Mouse (Mus musculus): ENCODE results near the gene Lgals2. TPM values are rescaled to one million over a fixed set of nuclear protein-coding genes. Genes with fewer than 3 reads are reported as not detected.

Gene Lgals2
- polyA plus RNA-seq, 1 experiment from 2014 or later: not detected

DNA sequence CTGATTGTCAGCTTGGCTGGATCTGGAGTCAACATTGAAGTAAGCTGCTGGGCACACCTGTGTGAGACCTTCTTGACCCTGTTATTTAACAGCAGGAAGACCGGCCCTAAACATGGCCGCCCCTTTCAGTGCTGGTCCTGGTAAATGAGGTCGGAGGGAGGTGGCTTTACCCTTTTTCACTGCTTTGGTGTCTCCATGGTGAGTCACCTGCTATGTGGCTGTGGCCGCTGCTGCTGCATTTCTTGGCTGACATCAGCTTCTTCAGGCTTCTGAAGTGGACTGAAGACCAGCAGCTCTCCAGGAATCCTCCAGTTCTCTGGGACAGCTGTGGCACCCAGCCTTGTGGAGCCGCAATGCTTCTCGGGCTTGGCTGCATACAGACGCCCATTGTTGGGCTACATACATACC, 13.5 kb upstream of the Lgals2 start:
- no peak overlapping the region for H3K27ac ChIP-seq (ENCODE audit: low read depth, low read length)
- H3K9me3 ChIP-seq (ENCODE audit: control insufficient read depth, low read length): no peaks in the 10 kb centered on the region
- H3K4me3 ChIP-seq (ENCODE audit: low read depth, low read length): no peak overlapping the region
- H3K27me3 ChIP-seq (ENCODE audit: control insufficient read depth, insufficient read depth, low read length): no peaks in the 10 kb centered on the region
- H3K4me1 ChIP-seq (ENCODE audit: control insufficient read depth, insufficient read depth, low read length): no peaks in the 10 kb centered on the region
- ATAC-seq (ENCODE audit: insufficient read depth, low FRiP score, low TSS enrichment): no peak
- no peak for DNase-seq (ENCODE audit: low spot score)
- no peaks in the 10 kb centered on the region for H3K36me3 ChIP-seq (ENCODE audit: control insufficient read depth, insufficient read depth, low read length)
- H3K4me2 ChIP-seq (ENCODE audit: low read depth): no peak overlapping the region
- no peak overlapping the region for H3K9ac ChIP-seq (ENCODE audit: low read length)
- 56% methylated on average over 7 of the region's 7 CpGs for WGBS

DNA sequence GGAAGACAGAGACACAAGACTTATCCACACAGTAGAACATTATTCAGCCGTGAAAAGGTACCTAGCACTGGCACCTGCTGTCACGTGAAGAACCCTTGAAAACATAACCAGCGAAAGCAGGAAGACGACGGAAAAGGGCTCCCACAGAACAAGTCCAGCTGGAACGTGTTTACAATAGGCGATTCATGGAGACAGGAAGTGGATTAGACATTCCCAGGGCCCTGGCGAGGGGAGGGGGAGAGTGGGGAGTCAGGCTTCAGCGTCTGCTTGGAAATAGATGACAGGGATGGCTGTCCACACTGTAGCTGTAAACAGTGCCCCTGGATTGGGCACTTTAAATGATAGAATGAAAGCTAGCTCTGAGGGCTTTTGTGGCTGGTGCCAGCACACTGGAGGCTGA, 13.1 kb upstream of the Lgals2 start:
- H3K27ac ChIP-seq (ENCODE audit: low read depth, low read length): no peak overlapping the region
- H3K9me3 ChIP-seq (ENCODE audit: control insufficient read depth, low read length): no peaks in the 10 kb centered on the region
- H3K4me2 ChIP-seq (ENCODE audit: low read depth): no peak overlapping the region
- no peaks in the 10 kb centered on the region for H3K4me1 ChIP-seq (ENCODE audit: control insufficient read depth, insufficient read depth, low read length)
- DNase-seq (ENCODE audit: low spot score) (peak; percentile 63), ATAC-seq (ENCODE audit: insufficient read depth, low FRiP score, low TSS enrichment) (no peak)
- no peaks in the 10 kb centered on the region for H3K27me3 ChIP-seq (ENCODE audit: control insufficient read depth, insufficient read depth, low read length)
- no peaks in the 10 kb centered on the region for H3K36me3 ChIP-seq (ENCODE audit: control insufficient read depth, insufficient read depth, low read length)
- H3K4me3 ChIP-seq (ENCODE audit: low read depth, low read length): no peak overlapping the region
- H3K9ac ChIP-seq (ENCODE audit: low read length): no peak overlapping the region
- WGBS: 32% methylated on average over 9 of the region's 9 CpGs

DNA sequence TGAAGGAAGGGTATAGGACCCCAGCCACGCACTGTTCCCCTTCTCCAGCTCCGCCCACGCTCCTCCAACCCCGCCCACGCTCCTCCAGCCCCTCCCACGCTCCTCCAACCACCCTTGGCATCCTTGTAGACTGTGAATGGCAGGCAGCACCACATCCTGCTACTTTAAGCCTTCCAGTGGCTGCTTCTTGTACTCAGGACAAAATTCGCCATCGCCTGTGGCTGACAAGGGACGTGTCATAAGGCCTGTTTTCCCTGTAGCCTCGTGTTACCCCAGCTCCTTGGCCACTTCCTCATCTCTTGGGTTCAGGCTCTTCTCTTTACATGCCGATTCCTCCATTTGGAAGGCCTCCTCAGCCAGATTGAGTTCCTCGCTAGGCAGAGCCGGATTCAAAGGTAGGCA, 8.5 kb upstream of the Lgals2 start:
- ATAC-seq (ENCODE audit: insufficient read depth, low FRiP score, low TSS enrichment): no peak
- 40% methylated on average over 13 of the region's 13 CpGs for WGBS
- Histone ChIP-seq H3K27ac (ENCODE audit: low read depth, low read length) (no peak overlapping the region), H3K9me3 (ENCODE audit: control insufficient read depth, low read length) (no peaks in the 10 kb centered on the region), H3K9ac (ENCODE audit: low read length) (no peak overlapping the region), H3K4me3 (ENCODE audit: low read depth, low read length) (no peak overlapping the region), H3K36me3 (ENCODE audit: control insufficient read depth, insufficient read depth, low read length) (no peaks in the 10 kb centered on the region), H3K4me1 (ENCODE audit: control insufficient read depth, insufficient read depth, low read length) (no peaks in the 10 kb centered on the region), H3K4me2 (ENCODE audit: low read depth) (no peak overlapping the region), H3K27me3 (ENCODE audit: control insufficient read depth, insufficient read depth, low read length) (no peaks in the 10 kb centered on the region)
- no peak for DNase-seq (ENCODE audit: low spot score)

DNA sequence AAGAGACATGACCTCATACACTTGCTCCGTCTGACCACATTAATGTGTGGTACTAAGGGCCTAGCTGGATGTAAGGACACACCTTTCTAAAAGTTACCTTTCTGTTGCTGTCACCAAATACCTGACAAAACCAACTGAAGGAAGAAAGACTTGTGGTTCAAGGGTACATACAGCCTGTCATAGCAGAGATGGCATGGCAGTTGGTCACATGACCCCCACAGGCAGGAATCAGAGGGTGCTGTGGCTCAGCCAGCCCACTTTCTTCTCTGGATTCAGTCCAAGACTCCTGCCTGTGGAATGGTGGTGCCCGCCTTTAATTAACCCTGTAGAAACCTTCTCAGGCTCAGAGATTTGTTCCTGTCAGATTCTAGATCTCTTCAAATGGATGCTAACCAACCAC, 7.8 kb upstream of the Lgals2 start:
- WGBS: 86% methylated on average over 2 of the region's 2 CpGs
- H3K36me3 ChIP-seq (ENCODE audit: control insufficient read depth, insufficient read depth, low read length): no peaks in the 10 kb centered on the region
- no peaks in the 10 kb centered on the region for H3K27me3 ChIP-seq (ENCODE audit: control insufficient read depth, insufficient read depth, low read length)
- DNase-seq (ENCODE audit: low spot score) (no peak), ATAC-seq (ENCODE audit: insufficient read depth, low FRiP score, low TSS enrichment) (no peak)
- H3K9ac ChIP-seq (ENCODE audit: low read length): no peak overlapping the region
- H3K9me3 ChIP-seq (ENCODE audit: control insufficient read depth, low read length): no peaks in the 10 kb centered on the region
- no peak overlapping the region for H3K4me3 ChIP-seq (ENCODE audit: low read depth, low read length)
- H3K27ac ChIP-seq (ENCODE audit: low read depth, low read length): no peak overlapping the region
- H3K4me2 ChIP-seq (ENCODE audit: low read depth): no peak overlapping the region
- H3K4me1 ChIP-seq (ENCODE audit: control insufficient read depth, insufficient read depth, low read length): no peaks in the 10 kb centered on the region

DNA sequence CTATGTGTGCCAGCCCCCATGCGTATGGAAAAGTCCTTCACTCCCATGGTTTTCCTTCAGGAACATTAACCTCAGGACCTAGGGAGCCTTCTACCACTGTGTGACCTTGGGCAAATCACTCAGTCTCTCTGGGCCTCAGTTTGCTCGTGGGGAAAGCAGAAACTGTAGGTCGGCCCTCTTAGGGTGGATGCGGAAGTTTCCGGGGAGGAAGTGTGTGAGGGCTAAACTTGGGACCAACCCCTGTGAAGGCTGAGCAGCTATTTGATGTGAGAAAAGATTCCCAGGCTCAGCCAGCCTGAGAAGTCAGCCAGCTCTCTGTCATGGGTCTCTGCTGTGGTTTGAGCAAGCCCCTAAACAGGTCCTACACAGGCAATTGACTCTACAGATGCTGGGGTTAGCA, 7.0 kb upstream of the Lgals2 start:
- Histone ChIP-seq H3K9ac (ENCODE audit: low read length) (no peak overlapping the region), H3K27ac (ENCODE audit: low read depth, low read length) (no peak overlapping the region), H3K9me3 (ENCODE audit: control insufficient read depth, low read length) (no peaks in the 10 kb centered on the region), H3K27me3 (ENCODE audit: control insufficient read depth, insufficient read depth, low read length) (no peaks in the 10 kb centered on the region), H3K36me3 (ENCODE audit: control insufficient read depth, insufficient read depth, low read length) (no peaks in the 10 kb centered on the region), H3K4me2 (ENCODE audit: low read depth) (no peak overlapping the region), H3K4me1 (ENCODE audit: control insufficient read depth, insufficient read depth, low read length) (no peaks in the 10 kb centered on the region), H3K4me3 (ENCODE audit: low read depth, low read length) (no peak overlapping the region)
- WGBS: 94% methylated on average over 5 of the region's 5 CpGs
- DNase-seq (ENCODE audit: low spot score): no peak
- no peak for ATAC-seq (ENCODE audit: insufficient read depth, low FRiP score, low TSS enrichment)

DNA sequence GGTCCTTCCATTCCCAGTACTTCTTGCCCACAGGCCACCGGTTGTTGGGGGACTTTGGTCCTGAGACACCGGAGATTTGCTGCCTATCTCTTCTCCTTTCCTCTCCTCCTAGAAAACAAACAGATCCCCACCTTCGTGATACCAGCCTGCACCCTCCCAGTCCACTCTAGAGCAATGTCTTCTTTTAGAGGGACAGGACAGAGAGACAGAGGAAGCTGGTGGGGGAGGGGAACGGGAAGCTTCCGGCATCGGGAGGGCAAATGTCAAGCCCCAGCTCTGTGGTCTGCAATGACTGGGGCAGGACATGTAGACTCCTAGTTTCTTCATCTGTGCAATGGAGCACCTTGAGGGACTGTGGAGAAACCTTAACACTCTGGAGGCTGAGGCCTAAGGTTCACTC, 4.4 kb upstream of the Lgals2 start:
- DNase-seq (ENCODE audit: low spot score) (no peak), ATAC-seq (ENCODE audit: insufficient read depth, low FRiP score, low TSS enrichment) (no peak)
- no peak overlapping the region for H3K27ac ChIP-seq (ENCODE audit: low read depth, low read length)
- no peaks in the 10 kb centered on the region for H3K36me3 ChIP-seq (ENCODE audit: control insufficient read depth, insufficient read depth, low read length)
- no peak overlapping the region for H3K4me3 ChIP-seq (ENCODE audit: low read depth, low read length)
- no peaks in the 10 kb centered on the region for H3K27me3 ChIP-seq (ENCODE audit: control insufficient read depth, insufficient read depth, low read length)
- H3K9ac ChIP-seq (ENCODE audit: low read length): no peak overlapping the region
- no peak overlapping the region for H3K4me2 ChIP-seq (ENCODE audit: low read depth)
- H3K9me3 ChIP-seq (ENCODE audit: control insufficient read depth, low read length): no peaks in the 10 kb centered on the region
- 79% methylated on average over 6 of the region's 6 CpGs for WGBS
- H3K4me1 ChIP-seq (ENCODE audit: control insufficient read depth, insufficient read depth, low read length): no peaks in the 10 kb centered on the region

DNA sequence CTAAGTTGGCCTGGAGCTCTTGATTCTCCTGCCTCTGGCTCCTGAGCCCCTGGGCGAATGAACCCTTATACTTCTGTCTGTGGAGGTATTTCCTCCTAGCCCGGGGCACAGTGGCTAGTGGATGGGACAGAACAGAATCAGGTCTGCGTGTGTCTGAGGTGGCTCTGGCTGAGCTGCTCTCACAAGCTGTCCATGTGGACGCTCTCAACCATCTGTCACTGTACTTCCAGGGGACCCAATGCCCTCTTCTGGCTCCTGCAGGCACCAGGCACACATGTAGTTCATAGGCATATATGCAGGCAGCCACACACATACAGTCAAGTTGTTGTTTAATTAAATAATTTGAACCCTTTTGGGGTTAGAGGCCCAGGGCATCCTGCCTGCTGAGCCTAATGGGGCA, 4.0 kb upstream of the Lgals2 start:
- WGBS: 73% methylated on average over 4 of the region's 4 CpGs
- Histone ChIP-seq H3K4me1 (ENCODE audit: control insufficient read depth, insufficient read depth, low read length) (no peaks in the 10 kb centered on the region), H3K4me2 (ENCODE audit: low read depth) (no peak overlapping the region), H3K9me3 (ENCODE audit: control insufficient read depth, low read length) (no peaks in the 10 kb centered on the region), H3K9ac (ENCODE audit: low read length) (no peak overlapping the region), H3K27me3 (ENCODE audit: control insufficient read depth, insufficient read depth, low read length) (no peaks in the 10 kb centered on the region), H3K36me3 (ENCODE audit: control insufficient read depth, insufficient read depth, low read length) (no peaks in the 10 kb centered on the region), H3K4me3 (ENCODE audit: low read depth, low read length) (no peak overlapping the region), H3K27ac (ENCODE audit: low read depth, low read length) (no peak overlapping the region)
- DNase-seq (ENCODE audit: low spot score) (no peak), ATAC-seq (ENCODE audit: insufficient read depth, low FRiP score, low TSS enrichment) (no peak)

DNA sequence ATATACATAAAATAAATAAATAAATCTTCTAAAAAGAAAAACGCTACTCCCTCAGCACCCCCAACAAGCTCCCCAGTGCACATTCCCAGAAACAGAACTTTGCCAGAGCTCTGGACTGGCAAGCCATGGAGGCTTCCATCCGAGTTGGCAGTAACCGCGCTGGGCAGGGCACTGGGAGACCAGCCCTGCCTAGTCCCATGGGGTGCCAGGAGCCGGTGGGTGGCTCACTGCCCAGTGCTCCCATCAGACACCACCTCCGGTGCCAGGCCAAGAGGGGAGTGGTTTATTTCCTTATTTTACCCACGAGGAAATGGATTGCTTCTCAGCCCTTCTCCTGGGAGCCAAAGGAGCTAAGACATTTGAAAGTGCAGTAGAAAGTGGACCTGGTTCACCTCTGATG, 1.7 kb upstream of the Lgals2 start:
- ATAC-seq (ENCODE audit: insufficient read depth, low FRiP score, low TSS enrichment): no peak
- WGBS: 84% methylated on average over 7 of the region's 7 CpGs
- no peak for DNase-seq (ENCODE audit: low spot score)

DNA sequence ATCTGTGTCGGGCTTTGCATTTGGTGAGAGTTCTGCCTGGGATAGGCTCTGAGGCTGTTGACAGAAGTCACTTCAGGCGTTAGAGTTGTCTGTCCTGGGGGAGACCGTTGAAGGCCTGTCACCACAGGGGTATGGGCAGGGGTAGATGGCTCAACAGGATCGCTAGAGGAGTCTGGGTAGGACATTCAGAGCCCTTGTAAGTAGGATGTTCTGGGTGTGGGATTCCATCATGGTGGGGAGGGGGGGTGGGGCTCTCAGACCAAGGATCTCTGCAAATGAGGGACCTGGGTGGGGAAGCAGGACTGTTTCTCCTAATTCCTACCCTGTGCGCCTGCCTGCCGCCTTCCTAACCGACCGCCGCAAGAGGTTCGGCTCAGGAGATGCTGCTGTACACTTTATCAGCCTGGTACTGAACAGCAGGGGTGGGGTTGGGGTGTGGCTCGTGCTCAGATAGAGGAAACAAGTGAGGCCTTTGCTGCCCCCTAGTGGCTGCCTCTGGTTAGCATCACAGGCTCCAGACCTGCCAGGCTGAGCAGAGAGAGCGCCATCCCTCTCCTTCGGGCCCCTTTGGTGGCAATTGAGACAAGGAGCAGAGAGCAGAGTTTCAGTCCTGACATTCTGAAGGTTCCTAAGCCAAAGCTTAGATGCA, 3.7 kb downstream of the Lgals2 start:
- Histone ChIP-seq H3K9me3 (ENCODE audit: control insufficient read depth, low read length) (no peaks in the 10 kb centered on the region), H3K36me3 (ENCODE audit: control insufficient read depth, insufficient read depth, low read length) (no peaks in the 10 kb centered on the region), H3K4me3 (ENCODE audit: low read depth, low read length) (no peak overlapping the region), H3K4me2 (ENCODE audit: low read depth) (no peak overlapping the region; the same call in 1 of the 2 replicates), H3K9ac (ENCODE audit: low read length) (no peak overlapping the region), H3K27me3 (ENCODE audit: control insufficient read depth, insufficient read depth, low read length) (no peaks in the 10 kb centered on the region), H3K4me1 (ENCODE audit: control insufficient read depth, insufficient read depth, low read length) (no peaks in the 10 kb centered on the region), H3K27ac (ENCODE audit: low read depth, low read length) (no peak overlapping the region)
- DNase-seq (ENCODE audit: low spot score) (peak; percentile 89), ATAC-seq (ENCODE audit: insufficient read depth, low FRiP score, low TSS enrichment) (peak; percentile 74)
- WGBS: 19% methylated on average over 13 of the region's 13 CpGs

More for the DNA sequence above, 1.7 kb upstream of the Lgals2 start:
- Histone ChIP-seq H3K4me2 (ENCODE audit: low read depth) (no peak overlapping the region), H3K9me3 (ENCODE audit: control insufficient read depth, low read length) (no peaks in the 10 kb centered on the region), H3K4me1 (ENCODE audit: control insufficient read depth, insufficient read depth, low read length) (no peaks in the 10 kb centered on the region), H3K27ac (ENCODE audit: low read depth, low read length) (no peak overlapping the region), H3K36me3 (ENCODE audit: control insufficient read depth, insufficient read depth, low read length) (no peaks in the 10 kb centered on the region), H3K4me3 (ENCODE audit: low read depth, low read length) (no peak overlapping the region), H3K27me3 (ENCODE audit: control insufficient read depth, insufficient read depth, low read length) (no peaks in the 10 kb centered on the region), H3K9ac (ENCODE audit: low read length) (no peak overlapping the region)
